Mouse (Mus musculus): Measurements from ENCODE around the gene Dclk3. TPM values are rescaled to one million over a fixed set of nuclear protein-coding genes. Genes with fewer than 3 reads are reported as not detected.
A peak's percentile ranks its signal among the peaks of the same experiment; 100 is the strongest.

Dclk3 gene
- polyA plus RNA-seq, 1 experiment from 2014 or later = 0.29 TPM

DNA sequence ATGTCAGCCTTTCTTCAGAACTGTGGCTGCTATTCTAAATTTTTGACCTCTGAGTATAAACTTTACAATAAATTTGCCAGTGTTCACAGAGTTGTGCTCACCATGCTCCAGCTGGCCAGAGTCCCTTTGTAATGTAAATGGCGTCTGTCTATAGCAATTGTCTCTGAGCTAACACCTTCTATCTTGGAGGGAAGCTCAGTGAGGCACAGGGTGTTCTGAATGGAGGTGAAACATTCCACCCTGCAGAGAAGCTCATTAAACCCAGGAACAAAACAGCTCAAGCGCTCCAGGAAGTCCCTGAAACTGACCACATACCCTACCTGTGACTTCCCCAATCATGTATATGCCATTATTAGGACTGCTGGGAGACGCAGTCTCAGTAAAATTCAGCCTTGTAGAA lies 67.2 kb downstream of the Dclk3 start:
- Histone ChIP-seq H3K4me2 (replicated peaks; ENCODE audit: low read depth, low read length) (no peak overlapping the region), H3K4me1 (ENCODE audit: control insufficient read depth, insufficient read depth, low read length) (no peaks in the 10 kb centered on the region), H3K9me3 (ENCODE audit: control insufficient read depth, low read depth, low read length) (peaks cover 4% of the 10 kb centered on the region; the same call in 1 of the 2 replicates), H3K27ac (ENCODE audit: low read length) (no peak overlapping the region), H3K9ac (replicated peaks; ENCODE audit: low read depth, low read length) (no peak overlapping the region), H3K4me3 (ENCODE audit: low read depth, low read length) (no peak overlapping the region), H3K36me3 (ENCODE audit: control insufficient read depth, insufficient read depth, low read length) (no peaks in the 10 kb centered on the region), H3K27me3 (ENCODE audit: control insufficient read depth, insufficient read depth, low read length) (no peaks in the 10 kb centered on the region)
- no peak for ATAC-seq (ENCODE audit: insufficient number of reproducible peaks, insufficient read depth, low FRiP score, low read depth)
- 52% methylated on average over 3 of the region's 3 CpGs for WGBS

DNA sequence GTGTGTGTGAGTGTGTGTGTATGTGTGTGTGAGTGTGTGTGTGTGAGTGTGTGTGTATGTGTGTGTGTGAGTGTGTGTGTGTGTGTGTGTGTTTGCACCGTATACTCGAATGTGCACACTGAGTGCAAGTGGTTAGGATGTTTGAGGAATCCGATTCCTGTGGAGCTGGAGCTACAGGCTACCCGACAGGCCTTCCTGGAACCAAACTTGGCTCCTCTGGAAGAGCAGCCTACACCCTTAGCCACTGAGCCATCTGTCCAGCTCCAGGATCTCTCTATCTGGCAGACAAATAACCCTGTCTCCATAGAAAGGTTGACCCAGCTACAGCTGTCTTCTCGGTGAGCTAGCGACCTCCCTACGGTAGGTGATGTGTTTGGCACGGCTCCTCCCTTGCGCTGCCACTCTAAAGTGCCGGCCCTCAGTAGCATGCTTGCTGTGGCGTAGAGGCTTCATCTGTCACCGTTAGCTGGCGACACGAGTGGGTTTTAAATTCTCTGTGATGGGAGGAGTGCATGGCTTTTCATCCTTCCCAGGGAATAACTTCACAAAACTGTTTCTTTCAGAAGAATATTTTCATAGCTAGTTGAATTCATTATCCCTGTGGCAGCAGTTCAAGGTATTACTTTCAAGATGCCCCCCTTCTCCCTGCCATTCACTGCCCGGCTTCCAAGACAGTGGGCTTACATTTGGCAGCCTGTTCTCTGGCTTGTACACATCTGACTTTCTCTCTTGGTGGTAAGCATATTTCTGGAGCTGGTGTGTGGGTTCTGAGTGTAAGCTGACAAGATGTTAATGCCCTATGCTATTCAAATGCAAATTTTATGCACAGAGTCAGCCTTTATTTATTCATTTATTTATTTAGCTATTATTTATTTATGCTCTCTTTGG lies 75.9 kb downstream of the Dclk3 start:
- H3K27me3 ChIP-seq (ENCODE audit: control insufficient read depth, insufficient read depth, low read length) = no peaks in the 10 kb centered on the region

DNA sequence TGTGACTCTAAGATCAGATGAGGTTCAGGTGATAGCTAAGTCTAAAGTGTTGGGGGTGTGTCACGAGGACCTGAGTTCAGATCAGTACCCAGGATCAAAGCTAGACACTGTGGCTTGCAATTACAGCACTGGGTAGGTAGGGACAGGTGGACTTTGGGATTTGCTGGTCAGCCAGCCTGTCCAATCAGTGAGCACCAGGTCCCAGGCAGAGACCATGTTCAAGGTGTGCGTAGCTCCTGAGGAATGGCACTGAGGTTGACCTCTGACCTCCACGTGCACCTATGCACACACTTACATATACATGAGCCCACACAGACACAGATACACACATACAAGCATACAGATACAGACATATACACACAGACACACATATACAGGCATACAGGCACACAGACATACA lies 76.7 kb downstream of the Dclk3 start:
- no peak for ATAC-seq (ENCODE audit: insufficient number of reproducible peaks, insufficient read depth, low FRiP score, low read depth)
- Histone ChIP-seq H3K36me3 (ENCODE audit: control insufficient read depth, insufficient read depth, low read length) (no peaks in the 10 kb centered on the region), H3K9ac (replicated peaks; ENCODE audit: low read depth, low read length) (no peak overlapping the region), H3K9me3 (ENCODE audit: control insufficient read depth, low read depth, low read length) (no peaks in the 10 kb centered on the region), H3K27ac (ENCODE audit: low read length) (no peak overlapping the region), H3K27me3 (ENCODE audit: control insufficient read depth, insufficient read depth, low read length) (no peaks in the 10 kb centered on the region), H3K4me2 (replicated peaks; ENCODE audit: low read depth, low read length) (no peak overlapping the region), H3K4me3 (ENCODE audit: low read depth, low read length) (no peak overlapping the region), H3K4me1 (ENCODE audit: control insufficient read depth, insufficient read depth, low read length) (no peaks in the 10 kb centered on the region)
- 78% methylated on average over 3 of the region's 3 CpGs for WGBS

More for the DNA sequence above, 75.9 kb downstream of the Dclk3 start:
- WGBS = 64% methylated on average over 15 of the region's 15 CpGs
- H3K9ac ChIP-seq (replicated peaks; ENCODE audit: low read depth, low read length) = no peak overlapping the region
- H3K4me2 ChIP-seq (replicated peaks; ENCODE audit: low read depth, low read length) = no peak overlapping the region
- no peaks in the 10 kb centered on the region for H3K4me1 ChIP-seq (ENCODE audit: control insufficient read depth, insufficient read depth, low read length)
- H3K4me3 ChIP-seq (ENCODE audit: low read depth, low read length) = no peak overlapping the region
- no peak for ATAC-seq (ENCODE audit: insufficient number of reproducible peaks, insufficient read depth, low FRiP score, low read depth)
- no peaks in the 10 kb centered on the region for H3K36me3 ChIP-seq (ENCODE audit: control insufficient read depth, insufficient read depth, low read length)
- H3K9me3 ChIP-seq (ENCODE audit: control insufficient read depth, low read depth, low read length) = no peaks in the 10 kb centered on the region
- no peak overlapping the region for H3K27ac ChIP-seq (ENCODE audit: low read length)

DNA sequence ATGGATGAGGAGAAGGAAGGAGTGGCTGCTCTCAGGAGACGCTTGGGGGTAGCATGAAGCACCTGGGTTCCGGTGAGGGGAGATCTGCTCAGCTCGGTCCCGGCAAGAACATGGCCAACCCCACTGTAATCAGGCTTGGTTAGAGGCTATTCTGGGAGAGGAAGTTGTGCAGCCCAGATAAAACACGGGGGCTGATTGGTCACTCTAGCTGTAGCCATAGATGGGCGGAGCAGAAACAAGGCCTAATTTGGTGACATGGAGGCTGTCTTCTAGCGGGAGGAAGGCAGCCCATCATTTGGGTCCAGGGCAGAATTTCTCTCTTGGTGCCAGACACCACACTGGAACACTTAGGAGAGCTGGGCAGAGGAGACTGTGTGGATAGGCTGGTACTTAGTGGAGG lies 83.3 kb downstream of the Dclk3 start:
- H3K36me3 ChIP-seq (ENCODE audit: control insufficient read depth, insufficient read depth, low read length) = no peaks in the 10 kb centered on the region
- H3K4me3 ChIP-seq (ENCODE audit: low read depth, low read length) = no peak overlapping the region
- H3K27ac ChIP-seq (ENCODE audit: low read length) = no peak overlapping the region
- no peaks in the 10 kb centered on the region for H3K27me3 ChIP-seq (ENCODE audit: control insufficient read depth, insufficient read depth, low read length)
- H3K9me3 ChIP-seq (ENCODE audit: control insufficient read depth, low read depth, low read length) = no peaks in the 10 kb centered on the region
- H3K4me2 ChIP-seq (replicated peaks; ENCODE audit: low read depth, low read length) = no peak overlapping the region
- no peak for ATAC-seq (ENCODE audit: insufficient number of reproducible peaks, insufficient read depth, low FRiP score, low read depth)
- H3K4me1 ChIP-seq (ENCODE audit: control insufficient read depth, insufficient read depth, low read length) = no peaks in the 10 kb centered on the region
- no peak overlapping the region for H3K9ac ChIP-seq (replicated peaks; ENCODE audit: low read depth, low read length)
- 87% methylated on average over 7 of the region's 7 CpGs for WGBS

DNA sequence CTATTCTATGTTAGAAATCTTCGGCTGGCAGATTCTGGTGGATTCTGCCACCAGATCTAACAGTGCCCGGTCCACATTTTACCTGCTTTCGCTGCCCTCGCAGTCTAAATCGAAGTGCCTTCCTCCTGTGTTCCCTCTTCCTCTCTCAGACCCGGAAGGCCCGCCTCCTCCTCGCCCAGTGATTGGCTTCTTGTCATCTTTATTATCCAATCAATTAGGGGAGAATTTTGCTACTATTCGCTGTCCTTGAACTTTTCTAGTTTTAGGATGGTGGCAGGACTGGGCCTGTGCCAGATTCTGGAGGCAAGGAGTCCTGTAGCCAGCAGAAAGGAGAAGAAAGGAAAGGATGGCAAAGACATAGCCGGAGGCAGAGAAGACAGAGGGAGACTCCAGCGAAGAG lies 84.2 kb downstream of the Dclk3 start:
- Histone ChIP-seq H3K4me3 (ENCODE audit: low read depth, low read length) (no peak overlapping the region), H3K4me1 (ENCODE audit: control insufficient read depth, insufficient read depth, low read length) (no peaks in the 10 kb centered on the region), H3K36me3 (ENCODE audit: control insufficient read depth, insufficient read depth, low read length) (no peaks in the 10 kb centered on the region), H3K4me2 (replicated peaks; ENCODE audit: low read depth, low read length) (no peak overlapping the region), H3K9me3 (ENCODE audit: control insufficient read depth, low read depth, low read length) (no peaks in the 10 kb centered on the region), H3K9ac (replicated peaks; ENCODE audit: low read depth, low read length) (no peak overlapping the region), H3K27ac (ENCODE audit: low read length) (no peak overlapping the region), H3K27me3 (ENCODE audit: control insufficient read depth, insufficient read depth, low read length) (no peaks in the 10 kb centered on the region)
- ATAC-seq (ENCODE audit: insufficient number of reproducible peaks, insufficient read depth, low FRiP score, low read depth) = no peak
- WGBS = 91% methylated on average over 11 of the region's 11 CpGs

DNA sequence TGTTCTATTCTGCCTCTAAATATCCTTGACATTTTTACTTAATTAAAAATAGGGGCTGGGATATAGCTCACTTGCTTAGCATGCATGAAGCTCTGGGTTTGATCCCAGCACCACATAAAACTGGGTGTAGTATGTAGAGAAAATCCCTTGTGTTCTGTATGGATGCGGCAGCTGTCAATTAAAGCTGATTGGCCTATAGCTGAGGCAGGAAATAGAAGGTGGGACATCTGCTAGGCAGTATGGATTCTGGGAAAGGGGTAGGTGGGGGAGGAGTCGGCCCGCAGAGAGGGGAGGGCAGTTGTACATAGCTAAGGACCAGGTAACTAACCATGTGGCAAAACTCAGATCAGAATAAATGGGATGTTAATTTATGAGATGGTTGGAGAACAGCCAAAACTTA lies 85.0 kb downstream of the Dclk3 start:
- Histone ChIP-seq H3K9ac (replicated peaks; ENCODE audit: low read depth, low read length) (no peak overlapping the region), H3K9me3 (ENCODE audit: control insufficient read depth, low read depth, low read length) (no peaks in the 10 kb centered on the region), H3K36me3 (ENCODE audit: control insufficient read depth, insufficient read depth, low read length) (no peaks in the 10 kb centered on the region), H3K27ac (ENCODE audit: low read length) (no peak overlapping the region), H3K4me1 (ENCODE audit: control insufficient read depth, insufficient read depth, low read length) (no peaks in the 10 kb centered on the region), H3K27me3 (ENCODE audit: control insufficient read depth, insufficient read depth, low read length) (no peaks in the 10 kb centered on the region), H3K4me2 (replicated peaks; ENCODE audit: low read depth, low read length) (no peak overlapping the region), H3K4me3 (ENCODE audit: low read depth, low read length) (no peak overlapping the region)
- ATAC-seq (ENCODE audit: insufficient number of reproducible peaks, insufficient read depth, low FRiP score, low read depth) = no peak
- 92% methylated on average over 3 of the region's 3 CpGs for WGBS

DNA sequence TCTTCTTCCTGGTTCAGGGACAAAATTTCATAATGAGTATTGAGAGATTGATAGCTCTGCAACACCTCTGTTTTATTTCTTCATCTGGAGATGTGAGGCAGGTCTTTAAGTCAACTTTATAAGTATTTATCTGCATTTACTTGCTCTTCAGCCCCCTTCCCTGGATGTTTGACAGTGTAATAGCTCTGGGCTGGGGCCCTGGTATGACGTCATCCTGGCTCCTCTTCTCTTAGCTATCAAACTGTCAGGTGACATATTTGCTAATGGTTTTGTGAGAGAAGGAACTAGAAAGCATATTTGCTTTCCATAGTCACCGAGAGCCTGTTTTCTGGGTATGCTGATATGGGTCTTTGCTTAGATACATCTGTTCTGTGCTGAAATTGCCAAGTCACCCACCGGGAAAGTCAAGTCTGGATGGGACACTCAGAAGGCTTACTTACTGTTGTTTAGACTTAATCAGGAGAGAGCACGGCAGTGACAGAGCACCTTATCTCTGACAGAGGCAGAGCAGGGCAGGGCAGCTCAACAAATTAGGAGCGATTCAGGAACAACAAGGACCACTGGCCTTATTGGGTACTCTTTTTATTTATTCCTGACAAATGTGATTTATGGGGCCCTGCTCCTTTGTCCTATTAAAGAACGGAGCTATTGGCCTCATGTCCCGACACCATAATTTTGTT lies 96.0 kb downstream of the Dclk3 start:
- no peak overlapping the region; the same call in 1 of the 2 replicates for H3K27ac ChIP-seq (ENCODE audit: low read length)
- H3K9me3 ChIP-seq (ENCODE audit: control insufficient read depth, low read depth, low read length) = no peaks in the 10 kb centered on the region
- no peak overlapping the region for H3K9ac ChIP-seq (replicated peaks; ENCODE audit: low read depth, low read length)
- H3K36me3 ChIP-seq (ENCODE audit: control insufficient read depth, insufficient read depth, low read length) = no peaks in the 10 kb centered on the region
- peak; percentile 56; the same call in 1 of the 2 replicates for ATAC-seq (ENCODE audit: insufficient number of reproducible peaks, insufficient read depth, low FRiP score, low read depth)
- 9% methylated on average over 7 of the region's 7 CpGs for WGBS
- H3K4me1 ChIP-seq (ENCODE audit: control insufficient read depth, insufficient read depth, low read length) = no peaks in the 10 kb centered on the region; the same call in 1 of the 2 replicates
- H3K4me2 ChIP-seq (replicated peaks; ENCODE audit: low read depth, low read length) = no peak overlapping the region
- H3K27me3 ChIP-seq (ENCODE audit: control insufficient read depth, insufficient read depth, low read length) = no peaks in the 10 kb centered on the region
- no peak overlapping the region for H3K4me3 ChIP-seq (ENCODE audit: low read depth, low read length)

DNA sequence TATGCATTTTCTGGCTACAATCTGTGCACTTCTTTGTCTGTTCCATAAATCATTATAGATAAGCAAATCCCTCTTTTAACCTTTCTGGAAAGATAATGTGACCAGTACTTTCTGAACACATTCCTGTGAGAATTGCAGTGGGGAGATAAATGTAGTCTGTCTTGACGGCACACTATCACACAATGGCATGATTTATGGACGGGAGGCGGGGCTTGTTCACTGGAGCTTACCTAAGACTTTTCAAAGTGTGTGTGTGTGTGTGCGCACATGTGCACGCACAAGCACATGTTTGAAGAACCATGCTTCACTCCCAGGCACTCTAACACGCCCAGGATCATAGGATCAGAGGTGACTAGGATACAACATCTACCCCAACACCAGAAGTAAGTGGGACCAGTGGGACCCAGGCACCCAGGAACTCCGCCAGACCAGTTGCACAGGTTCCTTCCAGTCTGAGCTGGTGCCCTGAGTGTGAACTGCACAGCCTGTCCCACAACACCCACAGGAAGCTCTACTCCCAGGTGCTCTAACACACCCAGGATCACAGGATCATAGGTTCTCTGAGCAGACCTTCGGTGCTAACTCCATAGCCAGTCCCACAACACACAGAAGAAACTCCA lies 96.7 kb downstream of the Dclk3 start:
- 46% methylated on average over 8 of the region's 8 CpGs for WGBS
- no peak overlapping the region for H3K9ac ChIP-seq (replicated peaks; ENCODE audit: low read depth, low read length)
- no peaks in the 10 kb centered on the region for H3K36me3 ChIP-seq (ENCODE audit: control insufficient read depth, insufficient read depth, low read length)
- H3K4me2 ChIP-seq (replicated peaks; ENCODE audit: low read depth, low read length) = no peak overlapping the region
- H3K27ac ChIP-seq (ENCODE audit: low read length) = no peak overlapping the region
- H3K4me3 ChIP-seq (ENCODE audit: low read depth, low read length) = no peak overlapping the region
- no peaks in the 10 kb centered on the region; the same call in 1 of the 2 replicates for H3K4me1 ChIP-seq (ENCODE audit: control insufficient read depth, insufficient read depth, low read length)
- H3K27me3 ChIP-seq (ENCODE audit: control insufficient read depth, insufficient read depth, low read length) = no peaks in the 10 kb centered on the region
- no peaks in the 10 kb centered on the region for H3K9me3 ChIP-seq (ENCODE audit: control insufficient read depth, low read depth, low read length)
- ATAC-seq (ENCODE audit: insufficient number of reproducible peaks, insufficient read depth, low FRiP score, low read depth) = peak; percentile 75

All from stomach, embryonic 14.5 days (tissue).